Mouse (Mus musculus) erythroblast, embryonic 14.5 days (primary cell): ENCODE results near the gene Degs2.

Experiments
- GATA1 ChIP-seq: IDR thresholded peaks from 2 replicates; pipeline ENCODE4 v1.6.1; 2012; ENCODE audit warnings: low read length, inconsistent platforms, mixed read lengths
- TAL1 ChIP-seq: IDR thresholded peaks from 3 replicates; pipeline ENCODE4 v1.6.1; 2012; ENCODE audit warnings: low read length, inconsistent platforms, mixed read lengths

DNA sequence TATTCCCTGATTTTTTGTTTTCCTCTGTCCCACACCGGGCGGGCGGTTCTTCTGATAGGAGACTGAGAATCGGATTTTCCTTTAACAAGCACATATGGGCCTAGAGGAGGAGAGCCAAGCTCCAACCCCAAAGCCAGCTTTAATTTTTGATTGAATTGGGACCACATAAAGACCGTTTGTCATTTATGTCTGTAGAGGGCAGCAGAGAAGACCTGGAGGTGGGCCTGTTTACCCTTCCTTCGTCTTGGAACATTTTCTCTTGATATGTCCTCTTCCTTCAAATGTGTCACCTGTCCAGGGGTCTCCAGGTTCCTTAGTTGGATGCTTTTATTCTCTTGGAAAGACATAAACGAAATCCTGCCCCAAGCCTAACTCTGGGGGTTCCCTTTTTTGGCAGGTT lies 4.0 kb upstream of the Degs2 start:
- TF ChIP-seq GATA1 (no peak), TAL1 (no peak)
